Mouse (Mus musculus): Measurements from ENCODE around the gene Nemp2.
"Not testable (repeated sequence)": the region's sequence is repeated elsewhere in the genome, so short reads cannot be mapped to it uniquely, and the experiment has no call there.

The Nemp2 gene

DNA sequence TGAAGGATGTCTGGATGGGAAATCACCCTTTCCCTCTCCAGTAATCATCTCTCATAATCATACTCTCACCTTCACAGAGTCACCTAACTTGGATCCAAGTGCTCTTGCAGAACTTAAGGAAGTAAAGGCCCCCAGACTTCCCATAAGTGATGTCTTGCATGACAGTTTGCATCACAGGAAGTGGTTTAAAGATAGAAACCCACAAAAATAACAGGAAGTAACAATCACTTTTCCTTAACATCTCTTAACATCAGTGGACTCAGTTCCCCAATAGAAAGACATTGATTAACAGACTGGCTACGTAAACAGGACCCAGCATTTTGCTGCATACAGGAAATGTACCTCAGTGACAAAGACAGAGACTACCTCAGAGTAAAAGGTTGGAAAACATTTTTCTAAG is 22.9 kb downstream of the Nemp2 start:
- DNase-seq (ENCODE audit: low spot score), result no peak

DNA sequence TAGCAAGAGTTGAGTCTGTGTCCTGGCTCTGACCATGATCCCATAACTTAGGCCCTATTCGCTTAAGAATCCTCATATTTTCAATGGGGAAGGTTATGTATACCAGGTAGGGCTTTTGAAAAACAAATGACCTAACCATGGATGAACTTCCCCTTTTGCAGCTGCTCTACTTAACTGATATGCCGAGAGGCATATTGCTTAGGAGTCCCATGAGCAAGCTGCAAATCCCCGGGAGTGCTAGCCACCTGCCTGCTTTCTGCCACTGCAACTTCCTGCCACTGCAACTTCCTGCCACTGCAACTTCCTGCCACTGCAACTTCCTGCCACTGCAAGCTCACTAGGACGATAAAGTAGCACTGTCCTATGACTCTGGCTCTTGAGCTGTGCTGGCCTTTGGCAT is 24.6 kb downstream of the Nemp2 start:
- no peak for DNase-seq (ENCODE audit: low spot score)

DNA sequence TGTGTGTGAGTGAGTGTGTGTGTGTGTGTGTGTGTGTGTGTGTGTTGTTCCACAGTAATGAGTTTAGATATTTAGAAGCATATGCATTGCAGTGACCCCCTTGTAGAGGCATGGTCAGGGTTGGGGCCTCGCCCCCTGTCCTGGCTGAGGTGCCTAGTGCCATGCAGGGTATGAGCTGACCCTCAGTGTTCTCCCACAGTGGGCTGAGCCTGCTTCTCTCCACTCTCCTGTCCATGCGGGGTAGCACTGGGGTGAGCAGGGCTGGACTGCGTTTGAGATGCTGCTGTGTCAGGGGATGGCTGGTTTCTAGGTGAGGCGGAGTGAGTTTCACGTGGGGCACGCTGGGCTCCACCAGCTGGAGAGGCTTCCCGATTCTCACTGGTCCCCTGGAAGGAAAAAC is 27.7 kb downstream of the Nemp2 start:
- no peak for DNase-seq (ENCODE audit: low spot score)

DNA sequence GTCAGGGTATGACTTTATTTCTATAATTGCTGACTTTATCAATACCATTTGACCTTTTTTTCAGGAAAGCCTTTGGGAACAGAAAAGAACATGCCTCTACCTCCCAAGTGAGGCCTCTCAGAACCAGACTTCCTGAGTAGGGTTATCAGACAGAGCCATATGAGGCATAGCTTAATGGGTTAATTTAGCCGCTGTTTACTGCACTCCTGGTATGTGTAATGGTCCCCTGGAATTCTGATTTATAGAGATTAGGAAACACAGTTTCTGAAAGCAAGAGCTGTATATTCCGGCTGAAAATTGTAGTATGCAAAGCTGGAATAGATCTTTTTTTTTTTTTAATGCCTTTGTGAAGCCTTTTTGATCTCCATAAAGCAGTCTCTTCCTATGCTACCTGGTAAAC is 29.8 kb downstream of the Nemp2 start:
- no peak for DNase-seq (ENCODE audit: low spot score)

DNA sequence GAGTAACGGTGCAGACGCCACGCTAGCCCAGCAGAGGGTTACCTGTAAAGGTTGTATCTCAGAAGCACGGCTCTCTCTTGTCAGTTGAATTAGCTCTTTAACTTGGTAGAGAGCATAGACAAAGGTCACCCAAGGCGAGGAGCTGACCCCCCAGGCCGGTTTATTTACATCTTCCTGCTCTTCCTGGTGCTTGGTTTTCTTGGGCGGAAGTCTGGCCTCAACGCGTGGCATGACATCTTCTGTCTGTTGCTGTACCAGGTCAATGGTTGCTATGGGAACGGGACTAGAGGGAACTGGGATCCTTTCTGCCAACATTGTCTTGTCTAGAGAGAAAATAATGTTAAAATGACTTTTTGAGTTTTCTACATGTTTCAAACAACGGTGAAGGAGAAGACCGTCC is 30.3 kb downstream of the Nemp2 start:
- DNase-seq (ENCODE audit: low spot score), result no peak

DNA sequence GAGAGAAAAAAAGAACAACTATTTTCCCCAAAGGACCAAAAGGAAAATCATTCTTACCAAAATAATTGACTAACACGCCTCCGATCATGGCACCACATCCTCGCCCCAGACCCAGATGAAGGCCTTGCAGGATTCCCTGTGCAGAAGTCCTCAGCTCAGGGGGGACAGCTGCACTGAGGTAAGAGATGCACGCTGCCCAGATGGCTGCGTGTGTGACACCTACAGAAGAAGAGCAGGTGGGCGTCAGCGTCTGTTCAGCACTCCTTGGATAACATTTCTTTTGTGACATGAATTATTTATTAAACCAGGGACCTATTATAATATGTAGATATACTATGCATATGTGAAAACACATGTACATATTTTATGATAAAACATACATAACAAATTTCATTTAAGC is 32.7 kb downstream of the Nemp2 start:
- no peak for DNase-seq (ENCODE audit: low spot score)

DNA sequence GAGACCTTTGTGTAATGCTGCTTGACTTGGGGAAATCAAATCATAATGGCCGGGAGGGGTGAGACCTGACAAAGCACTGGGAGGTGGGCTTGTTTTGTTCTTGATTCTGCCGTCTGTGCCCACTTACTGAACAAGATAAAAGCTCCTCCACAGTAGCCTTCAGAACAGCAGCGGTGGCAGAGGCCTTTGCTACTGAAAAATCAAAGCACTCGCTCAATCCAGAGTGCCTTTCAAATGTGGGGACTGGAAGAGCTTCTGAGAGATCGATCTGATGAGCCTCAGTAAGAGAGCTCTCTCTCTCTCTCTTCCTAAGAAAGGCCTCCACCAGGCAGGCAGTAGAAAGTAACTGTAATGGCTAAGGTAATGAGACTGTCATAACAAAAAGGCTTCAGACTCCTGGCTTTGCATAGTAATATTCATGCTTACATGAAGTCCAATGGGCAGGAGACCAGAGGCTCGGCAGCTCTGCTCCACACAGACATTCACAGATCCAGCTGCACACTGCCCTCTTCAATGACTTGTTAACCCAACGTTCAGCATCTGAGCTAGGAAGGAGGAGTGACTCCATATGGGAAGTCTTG is 38.3 kb downstream of the Nemp2 start:
- DNase-seq (ENCODE audit: low spot score), result no peak

DNA sequence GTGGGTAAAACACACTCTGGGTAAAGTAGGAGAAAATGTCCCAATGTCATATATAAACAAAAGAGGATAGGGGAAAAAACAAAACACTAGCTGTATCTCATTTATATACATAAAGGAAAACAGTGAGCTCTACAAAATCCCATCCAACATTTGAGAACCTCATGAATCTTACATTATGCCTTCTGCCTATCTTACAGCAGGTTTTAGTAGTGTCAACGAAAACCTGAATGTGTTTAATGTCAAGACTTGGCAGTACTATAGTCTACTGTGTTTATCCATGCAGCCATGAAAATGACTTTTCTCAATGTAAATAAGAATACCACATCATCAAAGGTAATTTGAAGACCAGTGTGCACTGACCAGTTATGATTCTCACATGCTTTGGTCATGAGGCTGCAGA is 39.4 kb downstream of the Nemp2 start:
- DNase-seq (ENCODE audit: low spot score), result no peak

DNA sequence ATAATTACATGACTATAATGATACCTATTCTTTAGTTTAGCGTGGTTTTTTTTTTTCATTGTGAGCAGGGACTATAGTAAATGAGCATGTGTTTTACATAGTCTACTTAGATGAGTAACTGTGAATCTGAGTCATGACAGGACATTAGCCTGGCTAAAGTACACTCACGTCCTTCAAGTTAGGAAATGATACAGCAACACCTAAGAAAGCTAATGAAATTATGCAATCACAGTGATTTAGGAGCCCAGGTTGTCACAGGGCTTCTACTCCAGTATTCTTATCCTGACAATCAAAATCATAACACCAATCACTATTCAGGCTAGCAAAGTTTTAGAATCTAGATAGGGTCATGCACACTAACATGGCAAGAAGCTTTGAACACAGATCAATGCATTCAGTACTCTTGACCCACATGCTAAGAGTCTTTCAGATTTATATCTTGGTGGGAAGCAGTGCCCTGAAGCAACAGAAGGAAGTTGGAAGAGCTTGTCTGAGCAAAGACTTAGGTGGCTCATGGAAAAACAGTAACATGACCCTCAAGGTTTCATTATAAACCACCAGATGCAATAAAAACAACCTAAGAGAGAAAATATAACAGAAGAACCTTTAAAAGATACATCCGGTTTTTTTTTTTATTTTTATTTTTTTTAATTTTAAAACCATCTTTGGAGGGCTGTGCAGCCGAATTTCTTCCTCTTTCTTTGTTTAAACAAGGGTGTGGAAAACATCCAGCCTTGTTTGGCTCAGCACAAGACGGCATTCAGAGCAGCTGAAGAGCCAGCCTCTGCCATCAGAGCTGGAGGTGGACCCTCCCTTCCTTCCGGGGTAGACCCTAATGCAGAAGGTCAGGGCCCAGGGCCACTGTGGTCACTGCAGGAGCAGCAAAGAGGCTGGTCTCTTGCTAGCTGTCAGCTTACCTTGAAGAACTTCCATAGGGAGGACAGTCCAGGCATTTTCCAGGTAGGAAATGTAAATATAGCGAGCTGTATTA is 45.4 kb downstream of the Nemp2 start:
- DNase-seq (ENCODE audit: low spot score), result no peak

DNA sequence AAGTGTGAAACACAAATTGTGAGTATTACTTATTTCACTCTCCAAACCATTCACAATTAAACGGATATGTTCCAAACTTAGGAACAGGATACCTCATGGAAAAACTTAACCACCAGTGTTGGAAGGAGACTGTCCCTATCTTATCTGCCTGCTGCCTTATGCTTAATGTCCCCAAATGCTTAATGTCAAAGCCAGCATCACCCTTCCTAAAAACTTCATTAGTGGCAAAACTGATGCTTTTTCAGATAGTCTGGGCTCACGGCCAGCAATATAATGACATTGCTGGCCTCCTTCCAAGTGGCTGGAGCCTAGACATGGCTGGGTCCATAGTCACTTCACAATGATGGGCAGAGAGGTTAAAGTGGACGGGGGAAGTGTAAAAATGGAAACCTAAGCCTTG is 46.1 kb downstream of the Nemp2 start:
- peak; percentile 36 for DNase-seq (ENCODE audit: low spot score)

DNA sequence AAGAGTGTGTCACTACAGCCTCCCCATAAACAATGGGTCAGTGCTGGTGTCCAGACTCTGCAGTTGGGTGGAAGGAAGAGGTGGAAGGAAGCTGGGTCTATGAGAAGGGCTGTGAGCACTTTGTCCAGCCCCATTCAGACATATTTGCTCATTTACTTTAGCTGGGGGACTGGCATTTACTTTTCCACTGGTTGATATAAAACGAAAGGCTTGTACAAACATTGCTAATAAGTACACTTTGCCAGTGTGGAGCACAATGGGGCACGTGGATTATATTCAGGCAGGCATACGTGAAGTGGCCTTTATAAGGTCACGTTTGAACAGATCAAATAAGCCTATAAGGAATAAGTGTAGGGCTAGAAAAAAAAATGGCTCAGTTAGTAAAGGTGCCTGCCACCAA is 53.0 kb downstream of the Nemp2 start:
- DNase-seq (ENCODE audit: low spot score), result no peak

DNA sequence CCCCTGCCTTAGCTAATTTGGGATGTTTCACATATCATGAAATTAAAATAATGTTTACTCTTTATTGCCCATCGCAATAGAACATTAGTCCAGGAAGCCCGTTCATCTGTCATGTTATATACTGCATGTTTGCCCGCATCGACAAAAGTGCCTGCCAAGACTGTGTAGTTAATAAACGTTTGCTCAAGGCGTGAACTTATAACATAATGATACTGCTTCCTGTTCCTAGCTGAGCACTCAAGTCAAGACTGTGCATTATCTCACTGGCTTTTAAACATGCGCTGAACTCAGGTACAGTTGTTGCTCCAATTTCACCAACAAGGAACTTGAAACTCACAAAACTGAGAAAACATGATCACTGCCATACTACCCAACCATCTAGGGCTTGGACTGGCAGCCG is 57.1 kb downstream of the Nemp2 start:
- DNase-seq (ENCODE audit: low spot score), result no peak

DNA sequence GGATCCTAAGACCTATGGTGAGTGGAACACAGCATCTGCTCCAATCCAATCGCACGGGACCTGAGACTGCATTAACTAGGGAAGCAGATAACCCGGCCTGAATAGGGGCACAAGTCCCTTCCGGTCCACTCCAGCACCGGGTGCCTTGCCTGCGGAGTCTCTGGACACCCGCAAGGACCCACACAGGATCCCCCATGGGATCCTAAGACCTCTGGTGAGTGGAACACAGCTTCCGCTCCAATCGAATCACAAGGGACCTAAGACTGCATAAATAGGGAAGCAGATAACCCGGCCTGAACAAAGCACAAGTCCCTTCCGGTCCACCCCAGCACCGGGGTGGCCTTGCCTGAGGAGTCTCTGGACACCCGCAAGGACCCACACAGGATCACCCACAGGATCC is 64.0 kb downstream of the Nemp2 start:
- not testable (repeated sequence) for DNase-seq (ENCODE audit: low spot score)
